Mouse (Mus musculus) liver, adult 2 months (tissue): ENCODE results near the gene Srsf10. TPM values are rescaled to one million over a fixed set of nuclear protein-coding genes. Genes with fewer than 3 reads are reported as not detected.

Source experiments
- DNase-seq: peaks from one replicate; pipeline ENCODE4 v3.0.0-alpha.2; 2011; ENCODE audit warnings: low read depth, low spot score; ENCODE audit errors: extremely low read depth
- H3K27ac ChIP-seq: fragments of 200-500 bp; replicated peaks from 2 replicates; pipeline ENCODE4 v1.5.1; 2012; ENCODE audit warnings: low read depth, mild to moderate bottlenecking, control low read depth, inconsistent platforms, low read length; ENCODE audit not compliant: insufficient read depth
- H3K27me3 ChIP-seq: fragments of 200-500 bp; 2 replicates; pipeline ENCODE4 v1.6.1; 2012; ENCODE audit warnings: mild to moderate bottlenecking, moderate library complexity, low read length, inconsistent platforms; ENCODE audit not compliant: control insufficient read depth, insufficient read depth
- H3K36me3 ChIP-seq: fragments of 200-500 bp; 2 replicates; pipeline ENCODE4 v1.6.1; 2012; ENCODE audit warnings: low read length, inconsistent platforms; ENCODE audit not compliant: control insufficient read depth, insufficient read depth
- H3K4me1 ChIP-seq: fragments of 200-500 bp; 2 replicates; pipeline ENCODE4 v1.6.1; 2011; ENCODE audit warnings: low read length; ENCODE audit not compliant: control insufficient read depth, insufficient read depth
- H3K4me3 ChIP-seq: fragments of 200-500 bp; 2 replicates; pipeline ENCODE4 v1.5.1; 2011; ENCODE audit warnings: low read depth, mild to moderate bottlenecking, control low read depth, low read length, moderate library complexity; ENCODE audit not compliant: insufficient read depth
- H3K79me2 ChIP-seq: fragments of 200-500 bp; 2 replicates; pipeline ENCODE4 v1.6.1; 2012; ENCODE audit warnings: inconsistent platforms, mild to moderate bottlenecking, low read length, moderate library complexity; ENCODE audit not compliant: control insufficient read depth, insufficient read depth
- H3K9ac ChIP-seq: fragments of 200-500 bp; 2 replicates; pipeline ENCODE4 v1.6.1; 2012; ENCODE audit warnings: low read depth, mild to moderate bottlenecking, control low read depth, inconsistent platforms, low read length
- CTCF ChIP-seq: fragments of 200-500 bp; IDR thresholded peaks from 2 replicates; pipeline ENCODE4 v1.5.1; 2011; ENCODE audit warnings: low read depth, low read length, control low read depth
- POLR2A ChIP-seq: fragments of 200-500 bp; IDR thresholded peaks from 2 replicates; pipeline ENCODE4 v1.6.1; 2011; ENCODE audit warnings: low read length, control low read depth; ENCODE audit not compliant: insufficient read depth; ENCODE audit errors: extremely low read depth
- WGBS: fragments of 180-500 bp; shearing (Covaris S2); methylation state at CpG from one replicate; pipeline ENCODE4 v1.1.7; 2018; 5-methylcytosine and 5-hydroxymethylcytosine counted together
- polyA plus RNA-seq: library from polyadenylated mRNA; depleted of rRNA; stranded (reverse); fragments of >200 nt; gene quantifications from 2 replicates; pipeline ENCODE4 v1.2.3, GENCODE M21; 2012
- total RNA-seq: library from RNA; depleted of rRNA; stranded (reverse); fragments of >200 nt; gene quantifications from 2 replicates; pipeline ENCODE4 v1.2.3, GENCODE M21; 2014

Gene Srsf10
- total and polyA plus RNA-seq, 2 experiments, result 31.3 to 32.9 TPM

DNA sequence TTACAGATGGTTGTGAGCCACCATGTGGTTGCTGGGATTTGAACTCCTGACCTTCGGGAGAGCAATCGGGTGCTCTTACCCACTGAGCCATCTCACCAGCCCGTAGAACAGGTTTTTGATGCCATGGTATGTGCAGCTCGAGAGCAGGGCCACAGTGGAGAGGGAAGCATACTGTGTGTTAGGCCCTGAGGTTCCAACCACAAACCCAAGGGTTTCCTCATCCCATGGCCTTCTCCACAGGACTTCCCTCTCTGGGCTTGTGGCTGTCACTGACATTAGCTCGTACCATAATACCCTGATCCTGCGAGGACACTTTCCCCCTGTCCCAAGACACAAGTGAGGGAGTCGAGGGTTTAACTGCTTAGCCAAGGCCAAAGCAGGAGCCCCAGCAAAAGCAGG is 43.5 kb downstream of the Srsf10 start:
- DNase-seq, result no peak
- WGBS, result 90% methylated on average over 7 of the region's 7 CpGs
- H3K4me3 ChIP-seq, result no peak overlapping the region
- no peak overlapping the region for H3K27ac ChIP-seq
- no peaks in the 10 kb centered on the region for H3K36me3 ChIP-seq
- H3K4me1 ChIP-seq, result no peaks in the 10 kb centered on the region
- TF ChIP-seq CTCF (no peak), POLR2A (no peak)
- no peaks in the 10 kb centered on the region for H3K79me2 ChIP-seq
- no peaks in the 10 kb centered on the region for H3K27me3 ChIP-seq
- no peak overlapping the region for H3K9ac ChIP-seq

DNA sequence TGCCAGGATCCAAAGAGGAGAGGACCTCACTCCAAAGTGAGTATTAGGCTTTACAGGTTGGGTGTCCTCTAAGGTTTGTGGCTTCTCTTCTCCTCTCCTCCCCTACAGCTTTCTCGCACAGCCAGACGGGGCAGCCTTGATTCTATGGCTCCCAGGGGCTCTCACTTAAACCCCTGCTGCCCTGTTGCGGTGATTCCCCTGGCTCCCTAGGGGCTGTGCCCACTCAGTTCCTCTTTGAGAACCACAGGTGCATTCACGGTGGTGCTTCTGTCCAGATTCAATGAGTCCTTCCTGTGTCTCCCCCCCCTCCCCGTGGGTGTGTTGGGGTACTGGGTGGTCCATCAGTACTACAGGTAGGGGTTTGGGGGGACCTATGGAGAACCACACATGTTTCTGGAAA is 44.5 kb downstream of the Srsf10 start:
- no peak for DNase-seq
- H3K4me1 ChIP-seq, result no peaks in the 10 kb centered on the region

DNA sequence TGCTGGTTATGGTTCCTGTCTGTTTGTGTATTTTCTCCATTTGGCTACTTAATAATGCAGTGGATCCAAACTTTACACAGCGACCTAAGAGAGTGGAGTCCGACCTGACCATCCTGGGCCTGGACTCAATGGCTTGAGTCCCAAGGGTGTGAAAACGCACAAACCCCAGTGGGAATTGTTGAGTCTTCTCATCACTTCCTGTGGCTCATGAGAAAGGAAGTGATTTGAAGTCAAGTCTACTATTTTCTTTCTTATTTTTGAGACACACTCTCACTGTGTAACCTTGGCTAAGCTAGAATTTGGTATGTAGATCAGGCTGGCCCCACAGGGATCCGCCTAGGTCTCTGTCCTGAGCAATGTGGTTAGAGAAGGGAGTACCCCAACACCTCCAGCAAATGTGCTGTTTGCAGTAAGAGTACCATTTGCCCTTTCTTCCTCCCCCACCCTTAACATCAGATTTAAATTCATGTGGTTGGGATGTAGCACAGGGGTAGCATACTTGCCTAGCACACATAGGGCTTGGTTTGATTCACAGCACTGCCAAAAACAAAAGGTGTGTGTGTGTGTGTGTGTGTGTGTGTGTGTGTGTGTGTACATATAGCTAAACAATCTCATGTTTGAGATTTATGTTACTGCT is 47.2 kb downstream of the Srsf10 start:
- WGBS, result 95% methylated on average over 4 of the region's 4 CpGs
- no peak for DNase-seq
- Histone ChIP-seq H3K79me2 (no peaks in the 10 kb centered on the region), H3K4me3 (no peak overlapping the region), H3K4me1 (no peaks in the 10 kb centered on the region), H3K9ac (no peak overlapping the region), H3K36me3 (no peaks in the 10 kb centered on the region), H3K27me3 (no peaks in the 10 kb centered on the region), H3K27ac (no peak overlapping the region)
- TF ChIP-seq POLR2A, result no peak
- no peak for TF ChIP-seq CTCF

More for the DNA sequence above, 44.5 kb downstream of the Srsf10 start:
- no peaks in the 10 kb centered on the region for H3K36me3 ChIP-seq
- TF ChIP-seq POLR2A (no peak), CTCF (no peak)
- no peak overlapping the region for H3K9ac ChIP-seq
- no peaks in the 10 kb centered on the region for H3K27me3 ChIP-seq
- no peaks in the 10 kb centered on the region for H3K79me2 ChIP-seq
- no peak overlapping the region for H3K27ac ChIP-seq
- H3K4me3 ChIP-seq, result no peak overlapping the region
- WGBS, result 85% methylated on average over 5 of the region's 5 CpGs

DNA sequence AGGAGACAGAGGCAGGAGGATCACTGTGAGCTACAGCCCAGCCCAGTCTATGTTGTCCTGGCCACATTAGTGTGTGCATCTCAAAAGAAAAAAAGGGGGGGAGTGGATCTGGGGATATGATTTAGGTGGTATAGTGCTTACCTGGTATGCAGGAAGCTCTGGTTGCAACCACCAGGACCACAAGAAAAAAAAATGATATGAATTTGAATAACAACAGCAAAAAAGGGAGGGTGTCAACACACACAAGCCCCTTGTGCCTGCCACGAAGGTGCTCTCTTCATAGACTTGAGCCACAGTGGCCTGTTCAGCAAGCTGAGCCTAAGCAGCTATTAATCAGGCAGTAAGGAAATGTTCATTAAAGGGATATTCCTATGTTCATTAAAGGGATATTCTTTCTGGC is 49.3 kb downstream of the Srsf10 start:
- no peaks in the 10 kb centered on the region for H3K27me3 ChIP-seq
- no peaks in the 10 kb centered on the region for H3K4me1 ChIP-seq
- H3K36me3 ChIP-seq, result no peaks in the 10 kb centered on the region
- WGBS, result 85% methylated on average over 1 of the region's 1 CpGs
- TF ChIP-seq CTCF (no peak), POLR2A (no peak)
- DNase-seq, result no peak
- H3K4me3 ChIP-seq, result no peak overlapping the region
- no peaks in the 10 kb centered on the region for H3K79me2 ChIP-seq
- no peak overlapping the region for H3K9ac ChIP-seq
- H3K27ac ChIP-seq, result no peak overlapping the region

DNA sequence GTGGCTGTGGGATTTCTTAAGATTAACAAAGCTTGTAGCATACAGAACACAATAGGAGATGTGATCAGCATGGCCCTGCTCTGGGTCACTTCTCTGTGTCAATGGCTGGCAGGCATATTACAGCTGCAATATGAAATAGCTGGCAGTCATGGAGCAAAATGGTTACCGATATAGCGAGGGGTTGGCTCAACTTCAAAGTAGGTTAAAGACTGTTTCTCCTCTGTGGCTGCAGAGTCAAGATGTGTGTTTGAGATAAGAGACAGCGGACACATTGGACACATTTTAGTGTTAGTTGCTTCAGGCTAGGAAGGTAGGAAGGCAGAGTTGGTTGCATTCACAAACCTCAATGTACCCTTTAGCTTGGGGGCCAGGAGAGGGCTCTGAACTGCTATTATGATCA is 51.1 kb downstream of the Srsf10 start:
- Histone ChIP-seq H3K4me1 (no peaks in the 10 kb centered on the region; the same call in 1 of the 2 replicates), H3K36me3 (no peaks in the 10 kb centered on the region), H3K4me3 (no peak overlapping the region), H3K27me3 (no peaks in the 10 kb centered on the region), H3K79me2 (no peaks in the 10 kb centered on the region), H3K9ac (no peak overlapping the region), H3K27ac (no peak overlapping the region)
- 82% methylated on average over 3 of the region's 3 CpGs for WGBS
- DNase-seq, result no peak
- no peak for TF ChIP-seq CTCF
- TF ChIP-seq POLR2A, result no peak

DNA sequence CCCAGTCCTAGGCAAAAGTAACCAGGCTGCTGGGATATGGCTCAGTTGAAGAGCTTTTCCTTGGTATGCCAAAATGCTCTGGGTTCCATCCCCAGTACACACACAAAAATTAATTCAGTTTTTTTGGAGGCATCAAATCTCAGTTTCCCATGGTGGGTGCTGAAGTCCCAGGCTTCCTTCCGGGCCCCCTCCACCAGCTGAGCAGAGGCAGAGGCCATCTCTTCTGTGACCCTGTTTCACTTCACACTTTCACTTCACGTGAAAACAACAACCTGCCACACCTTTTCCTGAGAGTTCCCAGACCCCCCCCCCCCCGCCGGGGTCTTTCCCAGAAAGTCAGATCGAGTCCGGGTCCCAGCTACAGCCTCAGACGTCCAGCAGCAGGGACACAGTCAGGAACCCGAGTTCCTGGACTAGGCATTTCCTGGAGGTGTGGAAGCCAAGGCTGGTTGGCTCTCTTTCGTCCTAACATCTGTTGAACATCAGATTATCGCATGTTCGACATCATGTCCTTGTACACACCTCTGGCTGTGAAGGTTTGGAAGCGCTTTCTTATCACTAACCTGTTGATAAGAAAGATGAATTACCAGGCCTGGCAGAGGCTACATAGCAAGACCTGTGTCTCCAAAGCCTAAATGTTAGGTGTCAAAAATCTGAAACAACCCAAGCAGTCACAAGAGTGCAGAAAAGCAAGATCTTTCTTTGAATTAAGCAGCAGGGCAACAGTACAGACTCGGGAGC is 53.9 kb downstream of the Srsf10 start:
- Histone ChIP-seq H3K27me3 (no peaks in the 10 kb centered on the region), H3K9ac (no peak overlapping the region), H3K36me3 (no peaks in the 10 kb centered on the region), H3K4me1 (no peaks in the 10 kb centered on the region; the same call in 1 of the 2 replicates), H3K27ac (peak overlapping the region; percentile 40), H3K79me2 (no peaks in the 10 kb centered on the region), H3K4me3 (no peak overlapping the region)
- DNase-seq, result no peak
- TF ChIP-seq CTCF, result no peak
- TF ChIP-seq POLR2A, result no peak
- WGBS, result 63% methylated on average over 13 of the region's 13 CpGs
